Mouse (Mus musculus) CH12.LX (cell line): ENCODE results near the gene Me3. TPM values are rescaled to one million over a fixed set of nuclear protein-coding genes. Genes with fewer than 3 reads are reported as not detected.

ENCODE experiments used
- DNase-seq: peaks from one replicate; pipeline ENCODE4 v3.0.0-alpha.2; 2013; ENCODE audit errors: extremely low read depth
- H3K27ac ChIP-seq: 2 replicates; pipeline ENCODE4 v1.5.1; 2012; ENCODE audit warnings: low read depth, mild to moderate bottlenecking, control low read depth, moderate library complexity; ENCODE audit not compliant: insufficient read depth
- H3K27me3 ChIP-seq: replicated peaks from 2 replicates; pipeline ENCODE3; 2012; ENCODE audit warnings: inconsistent platforms
- H3K36me3 ChIP-seq, 2 experiments: replicated peaks in 1 of 2; 2 replicates each; pipeline versions ENCODE3 to v1.6.1; 2012; ENCODE audit warnings: inconsistent platforms in 1 of 2, low read length in 1 of 2, mild to moderate bottlenecking in 1 of 2, mixed read lengths in 1 of 2, moderate library complexity in 1 of 2; ENCODE audit not compliant: control insufficient read depth in 1 of 2, insufficient read depth in 1 of 2
- H3K4me1 ChIP-seq, 2 experiments: 2 replicates each; pipeline ENCODE4 v1.6.1; 2012; ENCODE audit warnings: inconsistent platforms in 1 of 2, moderate library complexity in 1 of 2; ENCODE audit not compliant: insufficient read depth in 2 of 2, control insufficient read depth in 1 of 2
- H3K4me2 ChIP-seq: 2 replicates; pipeline ENCODE4 v1.6.1; 2012; ENCODE audit warnings: low read depth, mild to moderate bottlenecking, control low read depth; ENCODE audit not compliant: poor library complexity, insufficient read depth, severe bottlenecking
- H3K4me3 ChIP-seq, 3 experiments: fragments of 150-350 bp in 1 of 3; sonication (generic) in 1 of 3; replicated peaks in 1 of 3; 2 replicates each; pipeline versions ENCODE3 to v1.5.1; 2011 to 2012; ENCODE audit warnings: low read depth in 2 of 3, low read length in 2 of 3, mild to moderate bottlenecking in 2 of 3, moderate library complexity in 2 of 3, control low read depth in 1 of 3, improper control_type of control experiment in 1 of 3, inconsistent platforms in 1 of 3, mixed read lengths in 1 of 3; ENCODE audit not compliant: poor library complexity in 1 of 3
- H3K79me2 ChIP-seq: replicated peaks from 2 replicates; pipeline ENCODE4 v1.6.1; 2012; ENCODE audit warnings: mild to moderate bottlenecking, moderate library complexity; ENCODE audit not compliant: control insufficient read depth, poor library complexity, insufficient read depth, severe bottlenecking; ENCODE audit errors: extremely low read depth
- H3K9ac ChIP-seq: 2 replicates; pipeline ENCODE4 v1.6.1; 2012; ENCODE audit warnings: low read depth, mild to moderate bottlenecking, control low read depth, moderate library complexity; ENCODE audit not compliant: insufficient read depth
- H3K9me3 ChIP-seq: replicated peaks from 2 replicates; pipeline ENCODE3; 2012; ENCODE audit warnings: low read length, inconsistent platforms, mixed read lengths
- CHD1 ChIP-seq: IDR thresholded peaks from 2 replicates; pipeline ENCODE4 v1.6.1; 2012; ENCODE audit warnings: low read depth, low read length, improper control_type of control experiment, inconsistent platforms
- ELF1 ChIP-seq: IDR thresholded peaks from 2 replicates; pipeline ENCODE4 v1.6.1; 2014; ENCODE audit warnings: low read depth, mild to moderate bottlenecking, inconsistent platforms, low read length, improper control_type of control experiment
- EP300 ChIP-seq: IDR thresholded peaks from 2 replicates; pipeline ENCODE4 v1.6.1; 2011; ENCODE audit warnings: low read length, improper control_type of control experiment
- ETS1 ChIP-seq: conservative IDR thresholded peaks from 2 replicates; pipeline ENCODE4 v1.6.1; 2012; ENCODE audit warnings: low read depth, mild to moderate bottlenecking, inconsistent platforms, low read length, improper control_type of control experiment, moderate library complexity
- HCFC1 ChIP-seq: IDR thresholded peaks from 2 replicates; pipeline ENCODE4 v1.6.1; 2012; ENCODE audit warnings: low read depth, mild to moderate bottlenecking, inconsistent platforms, low read length, improper control_type of control experiment
- IRF4 ChIP-seq: IDR thresholded peaks from 2 replicates; pipeline ENCODE4 v1.6.1; 2014; ENCODE audit warnings: low read depth, mild to moderate bottlenecking, inconsistent platforms, low read length, improper control_type of control experiment
- JUND ChIP-seq: conservative IDR thresholded peaks from 2 replicates; pipeline ENCODE4 v1.6.1; 2011; ENCODE audit warnings: low read depth, low read length, improper control_type of control experiment
- KAT2A ChIP-seq: IDR thresholded peaks from 2 replicates; pipeline ENCODE4 v1.6.1; 2012; ENCODE audit warnings: low read length, improper control_type of control experiment, inconsistent platforms; ENCODE audit not compliant: insufficient replicate concordance
- NRF1 ChIP-seq: IDR thresholded peaks from 2 replicates; pipeline ENCODE4 v1.6.1; 2014; ENCODE audit warnings: low read depth, mild to moderate bottlenecking, inconsistent platforms, low read length, improper control_type of control experiment, moderate library complexity
- RAD21 ChIP-seq: IDR thresholded peaks from 2 replicates; pipeline ENCODE4 v1.6.1; 2011; ENCODE audit warnings: low read depth, mild to moderate bottlenecking, low read length, improper control_type of control experiment, moderate library complexity
- UBTF ChIP-seq: IDR thresholded peaks from 2 replicates; pipeline ENCODE4 v1.6.1; 2012; ENCODE audit warnings: low read depth, mild to moderate bottlenecking, inconsistent platforms, low read length, improper control_type of control experiment, moderate library complexity
- dilution Hi-C: fragments of 300-500 bp; cut with MboI; formaldehyde crosslinking; loops from 2 replicates; pipeline ENCODE4 v1.14.3; 2020; ENCODE audit warnings: low sequenced_read_pairs; ENCODE audit not compliant: extremely low pct_unique_long_range_greater_than_20kb, extremely low pct_ligation_motif_present
- in situ Hi-C: fragments of 300-500 bp; cut with MboI; formaldehyde crosslinking; loops from 3 replicates; pipeline ENCODE4 v1.14.3; 2019; ENCODE audit warnings: low sequenced_read_pairs, low pct_ligation_motif_present, low pct_unique_long_range_greater_than_20kb, mixed read lengths
- polyA plus RNA-seq: library from polyadenylated mRNA; unstranded; fragments of >175 nt; gene quantifications from 2 replicates; pipeline ENCODE4 v1.2.1, GENCODE M21; 2012; ENCODE audit warnings: low read depth; ENCODE audit not compliant: insufficient read length
- total RNA-seq, 2 experiments: library from RNA; depleted of rRNA; stranded (reverse); fragments of 300-350 nt in 1 of 2; fragments of >200 nt in 1 of 2; gene quantifications; 2 replicates each; pipeline ENCODE4 v1.2.3; 2012 to 2014

Gene Me3
- total and polyA plus RNA-seq, 3 experiments: not detected

- DNase-seq: no peak
- H3K9me3 ChIP-seq: no peaks in the 10 kb centered on the region
- dilution Hi-C loops: no loop called here
- H3K27ac ChIP-seq: no peak overlapping the region
- no peak overlapping the region for H3K4me2 ChIP-seq
- no peak overlapping the region for H3K9ac ChIP-seq
- peaks cover 0 to 13% of the 10 kb centered on the region in 2 experiments; a peak in 3 of 4 replicates for H3K4me1 ChIP-seq
- no peaks in the 10 kb centered on the region for H3K79me2 ChIP-seq
- TF ChIP-seq UBTF (no peak), ETS1 (no peak), CHD1 (no peak), NRF1 (no peak), HCFC1 (no peak), KAT2A (no peak), ELF1 (no peak), RAD21 (no peak)
- TF ChIP-seq, all 38 proteins: peak for 0
- H3K27me3 ChIP-seq: no peaks in the 10 kb centered on the region
- no peaks in the 10 kb centered on the region for H3K36me3 ChIP-seq
- in situ Hi-C loops: no loop called here
- H3K4me3 ChIP-seq: no peak overlapping the region
Measured at GRCm38 (mm10) chr7:89590542-89591251, 41.5 kb upstream of the Me3 start.

GRCm38 (mm10) chr7:89595813-89596212 is 36.4 kb upstream of the Me3 start:
- Histone ChIP-seq H3K27ac (no peak overlapping the region), H3K36me3 (no peaks in the 10 kb centered on the region), H3K4me1 (peaks cover 7 to 23% of the 10 kb centered on the region in 2 experiments; a peak in 3 of 4 replicates), H3K4me3 (no peak overlapping the region), H3K79me2 (no peaks in the 10 kb centered on the region), H3K9me3 (peaks cover 2% of the 10 kb centered on the region), H3K27me3 (no peaks in the 10 kb centered on the region), H3K4me2 (0 out of 2 replicates have a peak overlapping the region, but pooled peaks have one; percentile 11), H3K9ac (no peak overlapping the region)
- DNase-seq: peak; percentile 45
- in situ Hi-C loops: no loop called here
- dilution Hi-C loops: no loop called here
- TF ChIP-seq JUND: no peak
- peak; percentile 73 for TF ChIP-seq EP300
- peak; percentile 84; the same call in 1 of the 2 replicates for TF ChIP-seq IRF4
